Comparison of ENCODE assay signal across 22 mouse cellular contexts in genomic region chr8:46295101-46295534, GRCm38 (mm10). TPM values are rescaled to one million over a fixed set of nuclear protein-coding genes. Genes with fewer than 3 reads are reported as not detected.
DNase-seq lines count a peak whose midpoint lies in the region; ATAC-seq and TF ChIP-seq lines count a peak whose summit lies in the region.
"Had no signal": no experiment of that assay in that cellular context is flagged by ENCODE, and none has a peak within 500 bp of the region (broad histone marks: within the 10 kb centered on the region; RNA-seq: fewer than 3 reads in every experiment).

No protein-coding gene starts in this region.

- intact Hi-C loops in left cerebral cortex, postnatal 25 days (cut with DNase I): no loop called here

- no peaks in the 10 kb centered on the region for H3K4me1 ChIP-seq in lung, embryonic 14.5 days (ENCODE audit: insufficient read depth)
- peaks cover 57% of the 10 kb centered on the region for H3K4me1 ChIP-seq in forebrain, embryonic 12.5 days
- peaks cover 47% of the 10 kb centered on the region for H3K4me1 ChIP-seq in midbrain, embryonic 13.5 days (replicated peaks)

- no peak for TF ChIP-seq CTCF in lung, embryonic 14.5 days (IDR thresholded peaks at IDR 0.05; ENCODE audit: low read depth)

- ATAC-seq in lung, embryonic 14.5 days (ENCODE audit: insufficient read depth): no peak
- ATAC-seq in forebrain, embryonic 12.5 days (ENCODE audit: low FRiP score): peak; percentile 75
- peak; percentile 43 for ATAC-seq in midbrain, embryonic 13.5 days

- H3K27me3 ChIP-seq in lung, embryonic 14.5 days (ENCODE audit: insufficient read depth, low read length): peaks cover 90% of the 10 kb centered on the region
- H3K27me3 ChIP-seq in forebrain, embryonic 12.5 days: peaks cover 95% of the 10 kb centered on the region
- peaks cover 94% of the 10 kb centered on the region for H3K27me3 ChIP-seq in midbrain, embryonic 13.5 days

- H3K4me3 ChIP-seq in lung, embryonic 14.5 days (ENCODE audit: low read depth, low read length): no peak overlapping the region
- H3K4me3 ChIP-seq in forebrain, embryonic 12.5 days (replicated peaks): peak overlapping the region; percentile 34; the same call in 1 of the 2 replicates
- H3K4me3 ChIP-seq in midbrain, embryonic 13.5 days (replicated peaks): no peak overlapping the region

- no peaks in the 10 kb centered on the region for H3K36me3 ChIP-seq in lung, embryonic 14.5 days (ENCODE audit: insufficient read depth)
- no peaks in the 10 kb centered on the region for H3K36me3 ChIP-seq in forebrain, embryonic 12.5 days (replicated peaks)
- no peaks in the 10 kb centered on the region for H3K36me3 ChIP-seq in midbrain, embryonic 13.5 days
- H3K36me3 ChIP-seq: embryonic facial prominence, embryonic 15.5 days; G1E; hindbrain, embryonic 15.5 days had no signal

- no peak overlapping the region for H3K9ac ChIP-seq in lung, embryonic 14.5 days
- H3K9ac ChIP-seq in forebrain, embryonic 12.5 days: no peak overlapping the region
- no peak overlapping the region for H3K9ac ChIP-seq in midbrain, embryonic 13.5 days (replicated peaks)
- H3K9ac ChIP-seq: embryonic facial prominence, embryonic 15.5 days; hindbrain, embryonic 15.5 days had no signal

- H3K27ac ChIP-seq in lung, embryonic 14.5 days (ENCODE audit: low read depth): no peak overlapping the region
- no peak overlapping the region for H3K27ac ChIP-seq in forebrain, embryonic 12.5 days
- H3K27ac ChIP-seq in midbrain, embryonic 13.5 days: no peak overlapping the region
- H3K27ac ChIP-seq: embryonic facial prominence, embryonic 15.5 days; hindbrain, embryonic 15.5 days had no signal

- no peaks in the 10 kb centered on the region for H3K9me3 ChIP-seq in lung, embryonic 14.5 days (ENCODE audit: low read depth, low read length)
- H3K9me3 ChIP-seq in forebrain, embryonic 12.5 days: no peaks in the 10 kb centered on the region
- no peaks in the 10 kb centered on the region for H3K9me3 ChIP-seq in midbrain, embryonic 13.5 days
- H3K9me3 ChIP-seq: embryonic facial prominence, embryonic 15.5 days; G1E; hindbrain, embryonic 15.5 days had no signal

- DNase-seq in lung, embryonic 14.5 days: peak; percentile 21
- DNase-seq in lung, postnatal 25 days (ENCODE audit: low spot score): no peak
- peak; percentile 45 for DNase-seq in embryo, embryonic 10.5 days (ENCODE audit: low spot score)
- no peak for DNase-seq in left cerebral cortex, adult 11 months (ENCODE audit: low spot score)
- DNase-seq in left cerebral cortex, postnatal 25 days (ENCODE audit: low spot score in 2 of 2): no peak
- DNase-seq: adrenal gland, postnatal 36 days; cerebellum, adult 9-11 months; kidney, adult 18-20 months; layer of hippocampus, postnatal 36 days; lung, postnatal 36 days had no signal

- H3K4me2 ChIP-seq in lung, embryonic 14.5 days: no peak overlapping the region
- peak overlapping the region; percentile 58 for H3K4me2 ChIP-seq in forebrain, embryonic 12.5 days
- H3K4me2 ChIP-seq in midbrain, embryonic 13.5 days (replicated peaks): peak overlapping the region; percentile 23

- under 1% methylated on average over 14 of the region's 14 CpGs for WGBS in lung, embryonic 14.5 days
- under 1% methylated on average over 14 of the region's 14 CpGs for WGBS in forebrain, embryonic 12.5 days
- 1% methylated on average over 14 of the region's 14 CpGs for WGBS in midbrain, embryonic 13.5 days

RNA-seq across cellular contexts. Expression of gene Helt, which starts 0.6 kb away (rescaled TPM):
- polyA plus RNA-seq in lung, embryonic 14.5 days (2014; fragmentation: Nextera tagmentation; extraction: Ambion mirVana): not detected in 2 replicates
- polyA plus RNA-seq in forebrain, embryonic 12.5 days (2016; fragmentation: Nextera tagmentation; extraction: Ambion mirVana): 11.1 and 13.0 TPM in 2 replicates
- 27.1 and 38.4 TPM in 2 replicates for polyA plus RNA-seq in midbrain, embryonic 13.5 days (2015; fragmentation: Nextera tagmentation; extraction: Ambion mirVana)
- not detected for total RNA-seq in left cerebral cortex, postnatal 25 days (2021)
- total RNA-seq: adrenal gland, postnatal 36 days; gastrocnemius, postnatal 4 days; layer of hippocampus, postnatal 36 days had no signal
- polyA plus RNA-seq: G1E; heart, embryonic 14.5 days; large intestine, adult 2 months; liver, embryonic 16.5 days; neural tube, embryonic 14.5 days; small intestine, adult 2 months; stomach, embryonic 14.5 days had no signal

Comparison
In these comparisons a context has a peak if more than half of its experiments do, and no peak if none do; other contexts are left out.
1. DNase-seq: peak in lung, embryonic 14.5 days (single experiment) and embryo, embryonic 10.5 days (single experiment); none in lung, postnatal 25 days (single experiment), left cerebral cortex, adult 11 months (single experiment) and left cerebral cortex, postnatal 25 days (0 of 2).
2. RNA of gene Helt, which starts 0.6 kb away (polyA plus RNA-seq): 27.1 to 38.4 TPM in midbrain, embryonic 13.5 days and 11.1 to 13.0 TPM in forebrain, embryonic 12.5 days; not detected in lung, embryonic 14.5 days; every median in the first group is over 10 times any median in the second.